Mouse (Mus musculus) CD4-positive naive resting alpha-beta T cell, adult 57 days (primary cell): ENCODE measurements around the gene Nlrp4f. TPM values are rescaled to one million over a fixed set of nuclear protein-coding genes. Genes with fewer than 3 reads are reported as not detected.

Experiments used
- total RNA-seq: library from RNA; stranded (reverse); gene quantifications from one replicate; pipeline ENCODE4 v1.2.4, GENCODE M21; 2023

Nlrp4f gene
- total RNA-seq, result not detected

DNA sequence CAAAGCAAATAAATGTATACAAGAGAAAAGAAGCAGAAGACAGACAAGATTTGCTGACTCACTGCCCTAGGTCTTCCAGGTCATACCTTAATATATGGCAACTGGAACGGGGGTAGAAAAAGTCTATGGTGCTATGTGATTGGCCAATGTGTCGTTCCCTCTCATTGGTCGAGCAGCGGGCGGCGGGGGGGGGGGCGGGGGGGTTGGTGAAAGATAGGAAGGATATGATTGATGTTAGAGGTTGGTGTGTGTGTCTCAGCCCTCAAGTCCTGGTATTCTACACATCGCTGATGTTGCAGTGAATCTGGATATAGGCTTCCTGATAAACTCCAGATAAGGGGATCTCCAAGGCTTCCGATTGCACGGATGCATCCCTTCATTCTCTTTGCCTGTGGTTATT is at the start of gene Nlrp4f:
TSS of gene Nlrp4f (minus strand) at position 101 of the 400 bp plus-strand sequence.

DNA sequence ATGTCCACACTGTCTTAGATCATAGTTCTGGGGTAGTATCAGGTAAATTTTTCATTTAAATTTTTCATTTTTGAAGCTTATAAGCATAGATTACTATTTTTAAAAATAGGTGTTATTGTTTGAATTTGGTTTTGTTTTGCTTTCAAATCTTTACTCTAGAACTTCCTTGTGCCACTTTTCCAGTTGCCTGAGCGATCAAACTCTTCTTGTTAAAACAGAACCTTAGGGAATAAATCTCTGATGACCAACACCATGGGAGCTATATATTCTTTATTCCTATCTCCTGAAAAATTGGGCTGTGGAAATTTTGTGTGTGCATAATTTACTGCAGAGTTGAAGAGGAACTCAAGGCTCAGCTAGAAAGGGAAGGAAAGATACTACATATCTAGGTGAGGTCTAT is 55.8 kb downstream of the Nlrp4f start, which contains the start of gene Olfr466:
TSS of gene Olfr466 (plus strand) at position 301 of the 400 bp plus-strand sequence.

DNA sequence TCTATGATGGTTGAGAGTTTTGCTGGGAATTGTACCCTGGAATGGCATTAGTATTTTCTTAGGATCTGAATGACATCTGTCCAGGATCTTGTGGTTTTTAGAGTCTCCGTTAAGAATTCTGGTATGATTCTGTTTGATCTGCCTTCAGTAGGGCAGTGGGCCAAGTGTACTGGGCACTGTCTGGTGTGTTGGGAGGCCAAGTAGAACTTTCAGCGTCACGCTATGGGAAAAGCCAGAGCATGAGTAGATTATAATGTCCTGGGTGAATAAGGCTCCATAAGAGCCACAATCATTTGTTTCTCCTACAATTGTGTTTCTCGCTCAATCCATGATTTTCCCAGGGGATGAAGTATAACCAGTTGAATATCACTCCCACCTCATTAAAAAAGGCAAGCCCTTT is 68.0 kb downstream of the Nlrp4f start, which contains the start of gene Olfr465-ps1:
TSS of gene Olfr465-ps1 (plus strand) at position 301 of the 400 bp plus-strand sequence.

Other genes starting within 250 kb of the Nlrp4f start
- gene Spata31d1c, start 172.9 kb downstream of the Nlrp4f start, total RNA-seq, result not detected
- not detected for gene Prss47, start 153.2 kb downstream of the Nlrp4f start, total RNA-seq
- 34.1 TPM for gene Mfsd14b, start 93.0 kb downstream of the Nlrp4f start, total RNA-seq
- not detected for gene Olfr465-ps1, start 67.9 kb downstream of the Nlrp4f start, total RNA-seq
- not detected for gene Olfr466, start 55.7 kb downstream of the Nlrp4f start, total RNA-seq
- not detected for gene Gm10775, start 53.6 kb upstream of the Nlrp4f start, total RNA-seq
- gene Zfp369, start 72.8 kb upstream of the Nlrp4f start, total RNA-seq, result 55.5 TPM